Mouse (Mus musculus) c-Kit-negative CD71-positive TER-119-positive erythroid progenitor cells, embryonic 14.5 days (primary cell): ENCODE data around the gene Slit1.
A peak's percentile ranks its signal among the peaks of the same experiment; 100 is the strongest.

ENCODE experiments used
- DNase-seq: peaks from one replicate; pipeline ENCODE4 v3.0.0-alpha.2; 2013; ENCODE audit warnings: low read depth, low spot score

Gene Slit1

GRCm38 (mm10) chr19:41743396-41743795 is at the start of gene Slit1:
TSS of gene Slit1 (minus strand) at chr19:41743665.
- no peak for DNase-seq

GRCm38 (mm10) chr19:41792934-41793486 is 49.5 kb upstream of the Slit1 start:
- no peak for DNase-seq

DNA sequence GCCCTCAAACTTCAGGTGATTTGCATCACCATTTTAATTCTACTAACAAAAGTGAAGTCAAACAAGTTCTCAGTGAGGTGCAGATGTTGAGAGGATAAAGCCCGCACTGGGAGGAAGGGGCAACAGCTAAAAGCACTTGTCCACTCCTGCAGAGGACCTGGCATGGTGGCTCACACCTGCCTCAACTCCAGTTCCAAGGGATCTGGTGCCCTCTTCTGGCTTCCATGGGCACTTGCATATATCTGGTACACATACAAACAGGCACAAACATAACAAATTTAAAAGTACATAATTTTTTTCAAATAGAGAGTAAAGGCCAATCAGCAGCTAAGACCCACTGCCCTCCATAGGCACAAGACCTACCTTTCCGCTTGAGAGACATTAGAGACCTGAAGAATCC is 47.9 kb upstream of the Slit1 start:
- DNase-seq, result no peak

GRCm38 (mm10) chr19:41789110-41789961 is 45.9 kb upstream of the Slit1 start:
- no peak for DNase-seq

- DNase-seq, result no peak
Observed at GRCm38 (mm10) chr19:41786896-41787295, 43.4 kb upstream of the Slit1 start.

DNA sequence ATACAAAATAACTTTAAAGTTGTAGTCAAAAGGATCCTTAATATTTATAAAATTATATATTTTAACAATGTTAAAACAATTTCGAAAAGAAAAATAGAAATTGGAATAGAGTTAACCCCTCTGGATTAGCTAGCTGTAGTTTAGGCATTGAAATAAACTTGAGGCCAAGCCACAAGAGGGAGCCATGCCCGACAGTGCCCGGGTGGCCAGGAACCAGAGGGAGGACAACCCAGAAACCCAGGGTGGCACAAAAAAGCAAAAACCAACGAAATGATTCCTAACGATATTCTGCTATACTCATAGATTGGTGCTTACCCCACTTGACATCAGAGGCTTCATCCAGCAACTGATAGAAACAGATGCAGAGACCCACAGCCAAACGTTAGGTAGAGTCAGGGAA is 34.0 kb upstream of the Slit1 start:
- DNase-seq, result no peak

DNA sequence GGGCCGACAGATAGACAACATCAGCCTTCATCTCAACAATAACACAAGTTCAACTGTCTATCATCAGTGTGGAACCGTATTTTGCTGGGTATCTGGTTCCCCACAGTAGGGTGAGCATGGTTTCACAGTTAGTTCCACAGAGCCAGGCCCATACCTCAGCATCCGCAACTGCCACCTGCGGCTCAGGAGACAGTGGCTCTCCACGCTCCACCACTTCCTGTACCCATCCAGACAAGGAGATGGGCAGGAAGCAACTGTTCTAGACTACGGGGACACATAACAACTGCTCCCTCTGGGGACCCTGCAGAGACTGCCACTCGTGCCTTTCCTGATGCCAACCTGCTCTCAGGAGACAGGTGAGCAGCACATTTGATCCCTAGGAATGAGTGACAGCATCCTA is 25.2 kb upstream of the Slit1 start:
- DNase-seq, result no peak

- no peak for DNase-seq
Observed at GRCm38 (mm10) chr19:41766628-41767027, 23.2 kb upstream of the Slit1 start.

DNA sequence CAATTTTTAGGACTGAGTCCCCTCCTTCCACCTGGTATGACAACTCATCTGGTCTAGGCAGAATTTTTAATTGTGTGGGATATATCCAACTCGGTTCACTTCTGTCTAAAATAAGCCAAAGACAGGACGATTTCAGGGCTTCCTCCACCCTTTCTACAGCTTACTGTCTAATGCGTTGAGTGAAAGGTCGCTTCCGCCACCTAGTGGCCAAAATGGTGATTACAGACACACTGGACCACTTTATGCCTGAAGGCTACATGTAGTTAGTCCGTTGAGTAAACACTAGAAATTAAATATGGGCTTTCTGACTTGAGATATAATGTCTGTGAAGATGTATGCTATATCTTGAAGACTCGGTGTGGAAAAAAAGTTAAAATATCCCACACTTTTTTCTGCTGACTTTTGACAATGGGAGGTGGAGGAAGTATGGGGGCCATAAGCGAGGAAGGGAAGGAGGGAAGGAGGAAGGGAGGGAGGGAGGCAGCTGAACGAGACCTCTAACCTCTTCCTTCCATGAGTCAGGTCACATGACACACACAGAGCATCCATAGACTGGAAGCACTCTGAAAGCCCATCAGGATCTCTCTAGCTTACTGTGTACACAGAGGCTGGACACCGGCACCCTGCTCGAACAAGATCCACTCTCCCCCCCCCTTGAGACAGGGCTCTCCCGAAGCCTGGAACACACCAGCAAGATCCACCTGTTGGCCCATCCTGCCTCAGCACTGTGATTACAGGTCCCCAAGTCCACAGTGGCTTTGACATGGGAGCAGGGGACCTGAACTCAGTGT is 20.6 kb upstream of the Slit1 start:
- peak; percentile 73 for DNase-seq

DNA sequence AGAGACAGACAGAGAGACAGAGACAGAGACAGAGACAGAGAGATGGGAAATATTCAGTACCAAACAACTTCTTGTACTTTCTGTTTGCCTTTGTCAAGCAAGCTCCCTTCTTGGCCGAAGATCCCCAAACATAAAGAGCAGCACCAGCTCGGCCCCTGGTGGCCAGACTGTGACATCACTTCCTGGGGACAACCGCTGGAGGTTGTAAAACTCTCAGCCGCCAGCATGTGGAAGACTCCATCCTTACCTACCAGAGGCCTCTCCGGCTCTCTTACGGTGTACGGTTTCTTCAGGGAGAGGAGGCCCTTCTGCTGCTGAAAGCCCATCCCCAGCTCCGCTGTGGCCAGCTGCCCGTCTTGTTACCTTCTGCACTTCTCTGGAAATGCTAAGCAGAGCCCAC is 18.1 kb upstream of the Slit1 start:
- DNase-seq, result no peak

- DNase-seq, result no peak
Observed at GRCm38 (mm10) chr19:41759765-41760164, 16.3 kb upstream of the Slit1 start.

DNA sequence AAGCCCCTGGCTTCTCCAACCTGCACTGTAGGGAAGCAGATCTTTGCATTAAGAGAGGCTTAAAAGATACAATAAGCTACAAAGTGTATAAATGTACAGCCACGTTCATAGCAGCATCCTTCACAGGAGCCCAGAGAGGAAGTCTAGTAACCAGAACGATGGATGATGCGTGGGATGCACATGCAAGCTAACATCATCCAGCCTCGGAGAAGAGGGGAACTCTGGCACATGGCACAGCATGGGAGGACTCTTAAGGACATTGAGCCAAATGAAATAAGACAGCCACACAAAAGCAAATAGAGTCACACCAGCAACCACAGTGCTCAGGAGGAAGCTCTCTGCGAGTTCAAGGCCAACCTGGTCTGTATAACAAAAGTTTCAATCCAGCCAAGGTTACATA is 15.8 kb upstream of the Slit1 start:
- DNase-seq, result no peak

DNA sequence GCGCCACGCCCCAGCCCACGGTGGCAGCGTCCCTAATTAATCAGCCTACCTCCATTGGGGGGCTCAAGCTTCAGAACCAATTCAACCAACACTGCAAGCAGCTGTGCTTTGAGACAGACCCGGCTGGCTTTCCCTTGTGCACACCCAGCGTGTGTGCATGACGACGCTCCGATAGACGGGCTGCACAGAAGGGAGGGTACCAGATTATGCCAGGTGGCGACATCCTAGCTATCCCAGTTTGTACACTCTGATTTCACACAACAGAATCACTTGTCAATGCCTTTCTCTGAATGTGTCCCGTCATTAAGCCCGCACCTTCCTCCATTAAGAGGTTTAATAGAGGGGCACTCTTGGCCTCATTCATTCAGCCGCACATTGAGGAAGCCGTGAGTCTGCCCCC is 11.3 kb upstream of the Slit1 start:
- no peak for DNase-seq

GRCm38 (mm10) chr19:41751906-41752305 is 8.4 kb upstream of the Slit1 start:
- DNase-seq, result no peak

GRCm38 (mm10) chr19:41747436-41747835 is 4.0 kb upstream of the Slit1 start:
- no peak for DNase-seq

DNA sequence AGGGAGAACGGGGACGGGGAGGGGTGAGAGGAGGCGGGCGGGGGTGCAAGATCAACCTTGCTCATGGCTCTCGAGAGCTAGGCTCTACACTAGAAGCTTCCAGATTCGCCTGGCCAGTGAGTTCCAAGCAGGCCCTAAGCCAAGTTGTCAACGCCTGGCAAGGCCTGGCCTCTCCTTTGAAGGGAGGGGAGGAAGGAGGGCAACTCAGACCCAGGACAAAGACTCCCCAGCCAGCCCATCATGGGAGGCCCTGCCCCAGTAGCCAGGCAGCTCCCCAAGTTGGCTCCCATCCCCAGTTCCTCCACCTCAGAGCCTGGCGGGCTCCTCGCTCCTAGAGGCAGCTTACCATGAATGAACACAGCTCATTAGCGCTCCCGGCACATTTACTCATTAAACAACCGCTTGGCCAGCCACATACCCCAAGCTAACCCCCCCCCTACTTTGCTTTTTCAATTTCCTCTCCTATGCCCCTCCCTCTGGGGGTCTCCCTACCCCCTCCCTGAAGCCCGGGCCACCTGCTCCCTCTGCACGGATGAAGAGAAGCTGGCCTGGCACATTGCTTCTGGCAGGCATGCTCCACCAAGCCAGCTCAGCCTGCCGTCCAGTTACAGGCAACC is 2.6 kb upstream of the Slit1 start:
- DNase-seq, result no peak

DNA sequence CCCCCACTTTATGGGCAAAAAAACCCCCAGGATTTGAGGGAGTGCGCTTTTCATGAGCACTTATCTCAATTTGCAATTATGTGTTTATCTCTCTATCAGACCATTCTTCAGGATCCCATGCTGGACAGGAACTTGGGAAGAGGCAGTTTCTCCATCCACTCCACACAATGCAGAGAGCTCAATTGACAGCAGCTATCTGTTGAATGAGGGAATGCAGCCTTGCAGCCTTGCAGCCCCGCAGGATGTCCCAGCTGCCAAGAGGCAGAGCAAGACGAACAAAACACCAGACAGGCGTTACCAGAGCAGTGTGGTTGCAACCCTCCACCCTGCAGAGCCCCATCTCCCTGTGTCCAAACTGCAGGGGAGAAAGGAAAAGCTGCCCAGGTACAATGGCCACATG is 4.6 kb downstream of the Slit1 start:
- no peak for DNase-seq

- peak; percentile 9 for DNase-seq
Observed at GRCm38 (mm10) chr19:41738429-41738805, 5.0 kb downstream of the Slit1 start.

DNA sequence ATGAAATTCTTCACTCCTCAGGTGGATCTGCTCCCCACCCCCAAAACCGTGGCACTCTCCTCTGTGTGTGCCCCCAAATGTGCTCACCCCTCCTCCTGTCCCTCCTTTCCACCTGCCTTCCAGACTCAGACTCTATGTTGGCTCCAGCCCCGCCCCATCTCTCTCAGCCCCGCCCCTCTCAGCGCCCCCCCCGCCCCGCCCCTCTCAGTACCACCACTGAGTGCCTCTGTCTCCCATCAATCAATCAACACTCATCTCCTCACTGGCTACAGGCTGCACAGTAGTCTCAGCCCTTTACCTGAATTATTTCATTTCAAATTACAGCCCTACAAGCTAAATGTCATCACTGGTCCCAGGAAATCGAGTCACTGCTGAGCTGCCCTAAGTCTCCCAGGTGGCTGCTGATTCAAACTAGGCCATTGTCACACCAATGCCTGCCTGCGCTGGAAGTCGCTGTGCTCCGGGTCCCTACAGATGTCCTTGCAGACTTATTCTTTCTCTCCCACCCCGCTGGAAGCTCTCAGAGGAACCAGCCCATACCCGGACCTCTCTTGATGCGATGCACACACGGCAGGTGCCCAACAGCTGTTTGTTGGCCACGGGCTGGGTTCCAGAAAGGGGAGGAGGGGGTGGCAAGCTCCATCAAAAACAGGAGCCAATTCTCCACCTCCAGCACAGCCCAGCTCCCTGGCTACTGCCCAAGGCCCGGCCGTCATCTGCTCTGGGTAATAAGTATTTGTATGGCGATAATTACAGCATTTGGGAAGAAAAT is 5.6 kb downstream of the Slit1 start:
- no peak for DNase-seq

DNA sequence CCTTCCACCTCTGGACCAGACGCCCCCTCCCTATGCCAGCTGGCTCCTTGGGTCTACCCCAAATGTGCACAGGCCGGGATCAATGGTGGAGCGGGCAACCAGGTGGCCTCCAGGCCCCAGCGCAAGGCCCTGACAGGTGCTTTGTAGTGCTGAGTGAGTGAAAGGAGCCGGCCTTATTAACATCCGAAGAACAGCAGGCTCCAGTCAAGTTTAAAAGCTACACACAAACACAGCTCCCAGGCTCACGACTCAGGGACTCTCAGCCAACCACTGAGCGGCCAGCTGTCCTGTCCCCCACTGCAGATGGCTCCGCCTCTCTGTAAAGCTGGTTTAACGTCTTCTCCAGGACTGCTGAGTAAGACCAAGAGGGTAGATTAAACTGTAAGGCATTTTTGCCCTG is 8.8 kb downstream of the Slit1 start:
- DNase-seq, result no peak

DNA sequence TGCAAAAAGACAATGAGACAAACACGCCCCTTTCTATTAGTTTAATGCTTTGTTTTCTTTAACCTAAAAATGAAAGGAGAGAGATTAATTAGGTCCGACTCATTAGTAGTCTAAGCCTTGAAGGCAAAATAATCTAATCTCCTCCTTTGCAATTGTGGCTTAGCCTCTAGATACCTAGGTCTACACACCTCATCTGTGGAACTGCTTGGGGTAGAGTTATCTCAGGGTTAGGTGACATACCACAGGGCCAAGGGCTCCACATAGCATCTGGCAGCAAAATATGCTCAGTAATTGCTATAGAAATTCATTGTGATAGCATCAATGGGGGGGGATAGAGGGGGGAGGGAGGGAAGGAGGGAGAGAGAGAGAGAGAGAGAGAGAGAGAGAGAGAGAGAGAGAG is 18.0 kb downstream of the Slit1 start:
- DNase-seq, result no peak
